Mouse (Mus musculus): ENCODE measurements at regions not wholly inside any gene's neighbourhood (a gene's known extent, or its start where the extent isn't known, plus 50 kb on each side); places are given as distances from the start of the nearest gene placed in this dataset.

DNA sequence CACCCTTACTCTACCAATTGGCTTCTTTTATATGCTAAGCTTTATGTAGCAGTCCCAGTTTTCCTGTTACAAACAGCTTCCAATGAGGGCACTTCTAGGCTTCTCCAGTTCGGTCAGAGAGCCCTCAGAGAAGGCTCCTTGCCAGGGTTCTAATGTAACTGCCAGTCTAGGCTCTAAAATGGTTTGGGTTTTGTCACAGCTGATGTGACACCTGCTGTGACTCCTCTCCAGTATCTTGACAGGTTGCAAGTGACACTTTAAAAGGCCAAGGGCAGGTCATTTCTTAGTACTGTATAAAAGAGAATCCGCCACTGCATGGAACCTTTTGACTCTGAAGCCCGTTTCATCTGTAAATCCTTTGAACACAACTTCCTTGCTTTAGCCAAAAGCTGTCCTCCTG is 54.0 kb upstream of the Nedd9 start:
- DNase-seq (ENCODE audit: low spot score): no peak
- H3K36me3 ChIP-seq (replicated peaks): no peaks in the 10 kb centered on the region
- H3K9me3 ChIP-seq (replicated peaks): no peaks in the 10 kb centered on the region
- H3K4me1 ChIP-seq (ENCODE audit: insufficient read depth, low read depth, low read length): no peaks in the 10 kb centered on the region
- no peak for ATAC-seq (ENCODE audit: extremely low read depth, insufficient number of reproducible peaks, low FRiP score, poor library complexity, severe bottlenecking)
- TF ChIP-seq GATA1 (IDR thresholded peaks at IDR 0.05; ENCODE audit: borderline replicate concordance, low read length): no peak
- no peak for TF ChIP-seq TAL1 (conservative IDR thresholded peaks at IDR 0.05; ENCODE audit: low read depth, low read length)
- TF ChIP-seq POLR2AphosphoS5 (IDR thresholded peaks at IDR 0.05; ENCODE audit: insufficient replicate concordance, low read depth, low read length): no peak
- no peak for TF ChIP-seq GATA2 (IDR thresholded peaks at IDR 0.05; ENCODE audit: borderline replicate concordance, low read depth, low read length)
- TF ChIP-seq CTCF (IDR thresholded peaks at IDR 0.05; ENCODE audit: low read depth, low read length): no peak
- no peak overlapping the region for H3K4me3 ChIP-seq (ENCODE audit: low read depth, low read length)
- peaks cover 7% of the 10 kb centered on the region; the same call in 1 of the 2 replicates for H3K27me3 ChIP-seq (ENCODE audit: insufficient read depth, low read length)

DNA sequence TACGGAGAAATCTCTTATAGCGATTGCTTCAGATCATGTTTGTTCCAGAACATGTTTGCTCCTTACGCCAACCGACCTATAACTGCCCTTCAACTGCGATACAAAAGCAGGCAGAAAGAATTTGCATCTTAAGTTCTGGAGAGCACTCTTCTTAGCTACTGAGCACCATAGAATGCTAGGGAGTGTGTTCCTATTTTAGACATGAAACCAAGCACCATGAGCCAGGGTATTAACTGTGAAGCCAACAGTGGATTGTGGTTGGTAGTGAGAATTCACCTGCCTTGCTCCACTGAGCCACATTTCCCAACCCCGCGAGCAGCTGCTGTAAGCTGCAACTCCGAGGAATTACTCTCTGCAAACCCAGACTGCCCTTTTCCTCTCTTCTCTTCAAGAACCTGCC is 58.9 kb upstream of the Nedd9 start:
- TF ChIP-seq CTCF (IDR thresholded peaks at IDR 0.05; ENCODE audit: low read depth, low read length) (no peak), TAL1 (conservative IDR thresholded peaks at IDR 0.05; ENCODE audit: low read depth, low read length) (no peak), POLR2AphosphoS5 (IDR thresholded peaks at IDR 0.05; ENCODE audit: insufficient replicate concordance, low read depth, low read length) (no peak), GATA2 (IDR thresholded peaks at IDR 0.05; ENCODE audit: borderline replicate concordance, low read depth, low read length) (no peak), GATA1 (IDR thresholded peaks at IDR 0.05; ENCODE audit: borderline replicate concordance, low read length) (no peak)
- Histone ChIP-seq H3K9me3 (replicated peaks) (no peaks in the 10 kb centered on the region), H3K27me3 (ENCODE audit: insufficient read depth, low read length) (peaks cover 8% of the 10 kb centered on the region; the same call in 1 of the 2 replicates), H3K4me3 (ENCODE audit: low read depth, low read length) (no peak overlapping the region), H3K4me1 (ENCODE audit: insufficient read depth, low read depth, low read length) (no peaks in the 10 kb centered on the region), H3K36me3 (replicated peaks) (no peaks in the 10 kb centered on the region)
- no peak for ATAC-seq (ENCODE audit: extremely low read depth, insufficient number of reproducible peaks, low FRiP score, poor library complexity, severe bottlenecking)
- peak; percentile 1 for DNase-seq (ENCODE audit: low spot score)

DNA sequence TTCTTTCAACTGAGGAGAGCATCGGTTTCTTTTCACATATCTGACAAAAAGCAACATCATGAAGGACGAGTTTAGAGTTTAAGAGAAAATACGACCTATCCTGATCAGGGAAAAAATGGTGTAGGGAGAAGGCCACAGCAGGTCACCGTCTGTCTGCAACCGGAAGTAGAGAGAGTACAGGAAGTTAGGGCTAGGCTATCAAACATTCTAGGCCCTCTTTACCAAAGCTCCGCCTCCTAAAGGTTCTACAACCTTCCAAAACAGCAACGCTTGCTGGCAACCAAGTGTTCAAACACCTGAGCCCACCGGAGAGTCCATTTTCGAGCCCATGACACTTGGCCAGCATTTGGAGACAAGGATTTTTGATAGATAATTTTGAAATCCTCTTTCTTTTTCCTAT is 59.2 kb upstream of the Tmem170b start:
- TF ChIP-seq GATA2 (IDR thresholded peaks at IDR 0.05; ENCODE audit: borderline replicate concordance, low read depth, low read length) (no peak), GATA1 (IDR thresholded peaks at IDR 0.05; ENCODE audit: borderline replicate concordance, low read length) (no peak), TAL1 (conservative IDR thresholded peaks at IDR 0.05; ENCODE audit: low read depth, low read length) (no peak), POLR2AphosphoS5 (IDR thresholded peaks at IDR 0.05; ENCODE audit: insufficient replicate concordance, low read depth, low read length) (no peak), CTCF (IDR thresholded peaks at IDR 0.05; ENCODE audit: low read depth, low read length) (no peak)
- H3K27me3 ChIP-seq (ENCODE audit: insufficient read depth, low read length): peaks cover 8% of the 10 kb centered on the region; the same call in 1 of the 2 replicates
- DNase-seq (ENCODE audit: low spot score) (no peak), ATAC-seq (ENCODE audit: extremely low read depth, insufficient number of reproducible peaks, low FRiP score, poor library complexity, severe bottlenecking) (no peak)
- H3K36me3 ChIP-seq (replicated peaks): no peaks in the 10 kb centered on the region
- no peaks in the 10 kb centered on the region for H3K9me3 ChIP-seq (replicated peaks)
- no peak overlapping the region for H3K4me3 ChIP-seq (ENCODE audit: low read depth, low read length)
- no peaks in the 10 kb centered on the region for H3K4me1 ChIP-seq (ENCODE audit: insufficient read depth, low read depth, low read length)

DNA sequence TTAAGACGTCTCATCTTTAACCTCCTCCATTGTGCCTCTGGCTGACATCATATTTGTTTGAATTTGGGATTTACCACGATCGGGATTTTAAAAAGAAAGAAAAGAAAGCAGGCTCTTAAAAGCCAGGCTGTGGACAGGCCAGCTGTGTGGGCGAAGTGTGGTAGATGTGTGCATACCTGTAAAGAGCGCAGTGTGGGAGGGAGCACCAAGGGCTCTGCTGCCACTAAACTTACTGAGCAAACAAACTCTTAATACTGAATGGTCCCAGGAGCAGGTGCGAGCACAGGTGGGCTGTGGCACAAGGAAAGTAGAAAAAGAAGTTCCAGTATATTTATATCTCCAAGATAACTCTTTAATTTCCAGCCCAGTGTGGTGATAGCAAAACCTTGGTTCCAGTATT is 56.4 kb upstream of the Tmem170b start:
- Histone ChIP-seq H3K27me3 (ENCODE audit: insufficient read depth, low read length) (0 out of 2 replicates have a peak, but pooled peaks cover 4% of the 10 kb centered on the region), H3K9me3 (replicated peaks) (no peaks in the 10 kb centered on the region), H3K4me3 (ENCODE audit: low read depth, low read length) (no peak overlapping the region), H3K36me3 (replicated peaks) (no peaks in the 10 kb centered on the region), H3K4me1 (ENCODE audit: insufficient read depth, low read depth, low read length) (no peaks in the 10 kb centered on the region)
- DNase-seq (ENCODE audit: low spot score) (no peak), ATAC-seq (ENCODE audit: extremely low read depth, insufficient number of reproducible peaks, low FRiP score, poor library complexity, severe bottlenecking) (no peak)
- TF ChIP-seq TAL1 (conservative IDR thresholded peaks at IDR 0.05; ENCODE audit: low read depth, low read length) (no peak), CTCF (IDR thresholded peaks at IDR 0.05; ENCODE audit: low read depth, low read length) (no peak), GATA1 (IDR thresholded peaks at IDR 0.05; ENCODE audit: borderline replicate concordance, low read length) (no peak), GATA2 (IDR thresholded peaks at IDR 0.05; ENCODE audit: borderline replicate concordance, low read depth, low read length) (no peak), POLR2AphosphoS5 (IDR thresholded peaks at IDR 0.05; ENCODE audit: insufficient replicate concordance, low read depth, low read length) (no peak)

DNA sequence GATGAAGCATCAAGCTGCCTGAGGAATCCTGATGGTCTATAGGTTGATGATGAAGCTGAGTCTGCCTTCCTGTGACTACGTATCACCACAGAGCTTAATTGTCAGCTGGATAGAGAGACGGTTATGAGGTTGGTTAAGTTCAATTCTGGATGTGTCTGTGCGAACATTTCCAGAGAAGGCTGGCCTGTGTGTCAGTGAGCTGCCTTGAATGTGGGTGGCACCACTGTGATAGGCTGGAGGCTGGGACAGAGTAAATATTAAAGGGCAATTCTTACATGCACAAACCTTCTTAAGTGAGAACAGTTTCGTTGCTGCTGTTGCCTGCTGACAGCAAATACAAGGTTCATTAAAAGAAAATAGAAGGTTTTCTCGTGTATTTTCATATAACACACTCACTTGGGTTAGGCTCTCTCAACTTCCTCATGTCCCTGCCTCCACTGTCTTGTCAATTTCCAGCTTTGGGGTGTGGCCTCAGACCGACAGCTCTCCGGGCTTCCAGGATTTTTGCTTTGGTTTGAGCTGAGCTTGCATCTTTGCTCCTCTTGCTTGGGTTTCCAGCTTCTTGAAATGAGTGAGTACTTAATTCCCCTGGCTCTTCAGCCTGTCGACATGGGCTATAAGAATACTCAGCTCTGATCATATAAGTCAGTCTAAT is 55.3 kb upstream of the Tmem170b start:
- TF ChIP-seq GATA1 (IDR thresholded peaks at IDR 0.05; ENCODE audit: borderline replicate concordance, low read length) (no peak), GATA2 (IDR thresholded peaks at IDR 0.05; ENCODE audit: borderline replicate concordance, low read depth, low read length) (no peak), TAL1 (conservative IDR thresholded peaks at IDR 0.05; ENCODE audit: low read depth, low read length) (no peak), POLR2AphosphoS5 (IDR thresholded peaks at IDR 0.05; ENCODE audit: insufficient replicate concordance, low read depth, low read length) (no peak), CTCF (IDR thresholded peaks at IDR 0.05; ENCODE audit: low read depth, low read length) (no peak)
- Histone ChIP-seq H3K4me3 (ENCODE audit: low read depth, low read length) (no peak overlapping the region), H3K9me3 (replicated peaks) (no peaks in the 10 kb centered on the region), H3K4me1 (ENCODE audit: insufficient read depth, low read depth, low read length) (no peaks in the 10 kb centered on the region), H3K36me3 (replicated peaks) (no peaks in the 10 kb centered on the region), H3K27me3 (ENCODE audit: insufficient read depth, low read length) (peaks cover 4% of the 10 kb centered on the region; the same call in 1 of the 2 replicates)
- ATAC-seq (ENCODE audit: extremely low read depth, insufficient number of reproducible peaks, low FRiP score, poor library complexity, severe bottlenecking) (no peak), DNase-seq (ENCODE audit: low spot score) (no peak)

- H3K9me3 ChIP-seq (replicated peaks): no peaks in the 10 kb centered on the region
- TF ChIP-seq GATA1 (IDR thresholded peaks at IDR 0.05; ENCODE audit: borderline replicate concordance, low read length): no peak
- no peak for TF ChIP-seq GATA2 (IDR thresholded peaks at IDR 0.05; ENCODE audit: borderline replicate concordance, low read depth, low read length)
- TF ChIP-seq TAL1 (conservative IDR thresholded peaks at IDR 0.05; ENCODE audit: low read depth, low read length): no peak
- no peak for TF ChIP-seq POLR2AphosphoS5 (IDR thresholded peaks at IDR 0.05; ENCODE audit: insufficient replicate concordance, low read depth, low read length)
- TF ChIP-seq CTCF (IDR thresholded peaks at IDR 0.05; ENCODE audit: low read depth, low read length): no peak
- no peaks in the 10 kb centered on the region for H3K4me1 ChIP-seq (ENCODE audit: insufficient read depth, low read depth, low read length)
- H3K27me3 ChIP-seq (ENCODE audit: insufficient read depth, low read length): peaks cover 5% of the 10 kb centered on the region
- no peak for ATAC-seq (ENCODE audit: extremely low read depth, insufficient number of reproducible peaks, low FRiP score, poor library complexity, severe bottlenecking)
- no peak for DNase-seq (ENCODE audit: low spot score)
- no peaks in the 10 kb centered on the region for H3K36me3 ChIP-seq (replicated peaks)
- H3K4me3 ChIP-seq (ENCODE audit: low read depth, low read length): no peak overlapping the region
These were observed 53.9 kb upstream of the Tmem170b start for GRCm38 (mm10) chr13:41551711-41552349.

Data from G1E (cell line).